Mouse (Mus musculus): ENCODE measurements around the gene Kif23.

Gene Kif23

GRCm38 (mm10) chr9:61906912-61907311 is 39.7 kb downstream of the Kif23 start:
- peak; percentile 58 for DNase-seq (ENCODE audit: low read depth)

- no peak for DNase-seq (ENCODE audit: low read depth)
These were observed 41.0 kb downstream of the Kif23 start for GRCm38 (mm10) chr9:61905576-61905975.

GRCm38 (mm10) chr9:61904201-61904600 is 42.4 kb downstream of the Kif23 start:
- no peak for DNase-seq (ENCODE audit: low read depth)

- DNase-seq (ENCODE audit: low read depth) = no peak
These were observed 44.1 kb downstream of the Kif23 start for GRCm38 (mm10) chr9:61902445-61902844.

GRCm38 (mm10) chr9:61901574-61901973 is 45.0 kb downstream of the Kif23 start:
- no peak for DNase-seq (ENCODE audit: low read depth)

GRCm38 (mm10) chr9:61899804-61900203 is 46.8 kb downstream of the Kif23 start:
- peak; percentile 56 for DNase-seq (ENCODE audit: low read depth)

GRCm38 (mm10) chr9:61898401-61898800 is 48.2 kb downstream of the Kif23 start:
- DNase-seq (ENCODE audit: low read depth) = peak; percentile 69

- DNase-seq (ENCODE audit: low read depth) = no peak
These were observed 51.6 kb downstream of the Kif23 start for GRCm38 (mm10) chr9:61895014-61895413.

GRCm38 (mm10) chr9:61889855-61890254 is 56.7 kb downstream of the Kif23 start:
- DNase-seq (ENCODE audit: low read depth) = no peak

- no peak for DNase-seq (ENCODE audit: low read depth)
These were observed 58.8 kb downstream of the Kif23 start for GRCm38 (mm10) chr9:61887661-61888379.

- no peak for DNase-seq (ENCODE audit: low read depth)
These were observed 60.6 kb downstream of the Kif23 start for GRCm38 (mm10) chr9:61885964-61886363.

GRCm38 (mm10) chr9:61884936-61885335 is 61.6 kb downstream of the Kif23 start:
- DNase-seq (ENCODE audit: low read depth) = no peak

- no peak for DNase-seq (ENCODE audit: low read depth)
These were observed 62.2 kb downstream of the Kif23 start for GRCm38 (mm10) chr9:61884375-61884774.

- no peak for DNase-seq (ENCODE audit: low read depth)
These were observed 64.4 kb downstream of the Kif23 start for GRCm38 (mm10) chr9:61882179-61882578.

- DNase-seq (ENCODE audit: low read depth) = peak; percentile 69
These were observed 67.7 kb downstream of the Kif23 start for GRCm38 (mm10) chr9:61878889-61879288.

GRCm38 (mm10) chr9:61877373-61878112 is 69.0 kb downstream of the Kif23 start:
- DNase-seq (ENCODE audit: low read depth) = no peak

GRCm38 (mm10) chr9:61873325-61873724 is 73.2 kb downstream of the Kif23 start:
- DNase-seq (ENCODE audit: low read depth) = peak; percentile 67

- no peak for DNase-seq (ENCODE audit: low read depth)
These were observed 74.2 kb downstream of the Kif23 start for GRCm38 (mm10) chr9:61872246-61872941.

GRCm38 (mm10) chr9:61871839-61872238 is 74.7 kb downstream of the Kif23 start:
- DNase-seq (ENCODE audit: low read depth) = no peak

- no peak for DNase-seq (ENCODE audit: low read depth)
These were observed 78.9 kb downstream of the Kif23 start for GRCm38 (mm10) chr9:61867659-61868058.
